Mouse (Mus musculus) central nervous system, embryonic 14 days (tissue): ENCODE results near the gene Apoc4. TPM values are rescaled to one million over a fixed set of nuclear protein-coding genes. Genes with fewer than 3 reads are reported as not detected.

ENCODE experiments used
- polyA plus RNA-seq: library from polyadenylated mRNA; depleted of rRNA; stranded (reverse); fragments of >200 nt; gene quantifications from 2 replicates; pipeline ENCODE4 v1.2.3, GENCODE M21; 2012; rRNA removed

Gene Apoc4
- polyA plus RNA-seq, result not detected in 2 replicates

GRCm38 (mm10) chr7:19681202-19681694, at the start of gene Apoc4, which contains the start of gene Gm44805:
TSS of gene Apoc4 (minus strand) at chr7:19681479.
TSS of gene Gm44805 (minus strand) at chr7:19681423.

GRCm38 (mm10) chr7:19715239-19716054, 34.2 kb upstream of the Apoc4 start, which contains the start of gene Tomm40:
TSS of gene Tomm40 (minus strand) at chr7:19715438.

DNA sequence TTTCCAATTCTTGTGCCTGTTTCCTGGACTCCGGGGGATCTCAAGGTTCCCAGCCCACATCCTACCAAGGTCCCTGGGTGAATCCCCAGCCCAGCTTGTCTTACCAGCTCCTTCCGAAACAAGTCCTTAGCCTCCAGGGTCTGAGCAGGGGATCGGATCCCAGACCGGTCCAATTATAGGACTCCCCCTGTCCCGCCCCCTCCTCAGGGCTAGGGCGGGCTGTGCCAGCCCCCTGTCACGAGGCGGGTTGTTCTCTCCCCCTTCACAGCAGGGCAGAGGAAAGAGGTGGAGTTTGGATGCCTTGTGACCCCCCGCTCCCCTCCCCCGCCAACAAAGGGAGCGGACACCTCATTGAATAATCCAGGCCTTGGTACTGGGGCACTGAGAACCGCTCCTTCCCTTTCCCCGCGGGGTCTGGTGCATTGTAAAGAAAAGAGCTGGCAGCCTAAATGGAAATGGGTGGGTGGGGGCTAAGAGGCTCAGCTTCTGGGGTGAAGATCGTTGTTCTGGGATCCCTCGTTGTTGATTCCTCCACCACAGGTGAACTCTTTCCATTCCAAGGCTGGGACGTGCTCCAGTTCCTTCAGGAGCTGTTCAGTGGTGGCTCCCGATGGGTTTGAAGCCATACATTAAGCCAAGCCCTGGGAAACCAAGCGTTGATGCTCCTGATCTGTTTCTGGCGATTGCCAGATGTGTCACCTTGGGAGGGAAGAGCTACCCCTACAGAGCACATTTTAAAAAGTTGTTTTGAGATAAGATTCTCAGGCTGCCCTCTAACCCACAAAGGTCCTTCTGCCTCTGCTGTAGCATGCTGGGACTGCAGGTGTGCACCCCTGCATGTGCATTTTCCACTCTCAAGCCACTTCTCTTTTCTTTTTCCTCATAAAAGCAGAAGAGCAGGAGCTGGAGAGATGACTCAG, 17.9 kb upstream of the Apoc4 start, which contains the start of gene Apoe:
Apoe (minus strand) TSS at position 282 of the 920 bp plus-strand sequence.

DNA sequence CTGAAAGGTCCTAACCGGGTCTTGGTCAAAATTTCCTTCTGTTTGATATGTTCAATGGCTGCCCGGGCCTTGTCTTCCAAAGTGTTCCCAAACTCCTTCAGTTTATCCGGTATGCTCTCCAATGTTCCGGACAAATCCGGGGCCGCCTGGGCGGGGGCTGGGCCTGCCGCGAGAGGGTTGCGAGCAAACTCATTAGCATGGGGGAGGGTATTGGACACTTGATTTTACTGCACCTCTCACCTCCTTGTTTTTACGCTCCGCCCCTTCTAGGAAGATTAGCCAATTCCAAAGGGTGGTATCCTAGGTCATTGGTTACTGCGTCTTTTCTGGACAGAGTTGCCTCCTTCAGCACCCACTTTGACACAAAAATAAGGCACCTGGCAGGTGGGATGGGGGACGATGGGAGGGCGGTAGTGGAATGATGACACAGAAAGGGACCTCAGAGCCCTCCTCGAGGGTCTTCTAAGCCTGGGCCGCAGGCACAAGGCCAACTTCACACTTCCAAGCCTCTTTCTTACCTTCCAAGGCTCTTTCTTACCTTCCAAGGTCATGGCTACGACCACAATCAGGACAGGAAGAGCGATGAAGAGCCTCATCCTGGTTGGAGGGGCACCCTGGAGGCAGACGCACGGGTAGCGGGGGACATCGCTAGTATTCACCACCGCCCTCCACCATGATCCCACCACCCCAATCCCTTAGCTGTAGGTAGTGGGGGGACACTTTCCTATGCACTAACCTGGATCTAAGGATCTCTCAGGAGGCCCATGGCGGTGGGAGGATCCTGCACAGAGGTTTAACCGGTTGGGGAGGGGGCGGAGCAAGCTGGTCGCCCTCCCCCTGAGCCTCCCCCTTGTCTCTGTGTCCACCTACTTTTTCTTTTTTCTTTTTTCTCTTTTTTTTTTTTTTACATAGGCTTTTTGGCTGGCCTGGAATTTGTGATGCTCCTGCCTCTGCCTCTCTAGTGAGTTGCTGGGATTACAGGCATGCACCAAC, 10.9 kb upstream of the Apoc4 start, which contains the start of gene Apoc1:
Apoc1 (minus strand) TSS at position 788 of the 993 bp plus-strand sequence.

GRCm38 (mm10) chr7:19677872-19678271, 3.4 kb downstream of the Apoc4 start, which contains the start of gene Apoc2:
TSS of gene Apoc2 (minus strand) at chr7:19677941.

DNA sequence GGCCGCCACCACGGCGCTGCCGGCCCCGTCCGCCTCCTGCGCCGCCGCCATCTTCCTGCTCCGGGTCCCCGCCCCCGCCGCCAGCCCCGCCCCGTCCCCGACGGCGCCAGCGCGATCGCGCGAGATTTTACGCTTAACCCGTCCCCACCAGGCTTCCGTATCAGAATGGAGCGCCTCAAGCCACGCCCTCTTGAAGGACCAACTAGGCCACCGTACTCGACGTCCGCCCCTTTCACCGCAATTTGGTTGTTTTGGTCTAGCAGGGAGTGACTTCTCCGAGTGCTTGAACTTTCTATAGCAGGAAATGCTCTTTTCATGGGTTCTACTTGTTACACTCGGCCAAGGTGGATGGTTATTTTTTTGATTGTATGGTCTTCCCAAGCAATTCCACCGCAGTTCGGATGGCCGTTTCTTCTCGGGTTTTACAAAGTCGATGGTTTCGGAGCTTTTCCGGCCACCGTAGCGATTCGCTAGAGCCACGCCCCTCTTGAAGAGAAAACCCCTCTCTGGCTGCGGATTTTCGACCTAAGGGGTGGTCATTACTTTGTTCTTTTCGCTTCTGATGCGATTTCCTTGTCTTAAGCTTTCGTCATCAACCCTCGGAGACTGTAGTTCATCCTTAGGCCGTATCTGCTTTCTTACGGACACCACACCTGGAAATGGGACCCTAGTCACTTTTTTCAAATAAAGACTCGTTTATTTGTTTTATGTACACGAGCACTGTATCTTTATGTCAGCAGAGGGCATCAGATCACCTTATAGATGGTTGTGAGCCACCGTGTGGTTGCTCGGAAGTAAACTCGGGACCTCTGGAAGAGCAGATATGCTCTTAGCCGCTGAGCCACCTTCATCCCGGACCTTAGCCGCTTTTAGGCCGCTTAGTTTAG, 16.1 kb downstream of the Apoc4 start, which contains the start of gene Clptm1:
Clptm1 (minus strand) TSS at position 79 of the 887 bp plus-strand sequence.

GRCm38 (mm10) chr7:19629361-19629734, 51.9 kb downstream of the Apoc4 start, which contains the start of gene Relb:
TSS of gene Relb (minus strand) at chr7:19629438.

Other genes with a start within 250 kb of the Apoc4 start
- 51.1 and 55.1 TPM in 2 replicates for gene Mark4, start 222.7 kb downstream of the Apoc4 start, polyA plus RNA-seq
- gene Exoc3l2, start 218.1 kb downstream of the Apoc4 start, polyA plus RNA-seq, result 0.85 and 1.6 TPM in 2 replicates
- 9.1 and 10.5 TPM in 2 replicates for gene Bloc1s3, start 173.1 kb downstream of the Apoc4 start, polyA plus RNA-seq
- 34.1 and 35.1 TPM in 2 replicates for gene Trappc6a, start 173.1 kb downstream of the Apoc4 start, polyA plus RNA-seq
- 0.33 and 0.34 TPM in 2 replicates for gene Nkpd1, start 163.6 kb downstream of the Apoc4 start, polyA plus RNA-seq
- gene Ppp1r37, start 118.4 kb downstream of the Apoc4 start, polyA plus RNA-seq, result 96.0 and 96.5 TPM in 2 replicates
- 0.96 and 1.3 TPM in 2 replicates for gene Zfp296, start 104.2 kb downstream of the Apoc4 start, polyA plus RNA-seq
- 63.7 and 64.1 TPM in 2 replicates for gene Gemin7, start 103.9 kb downstream of the Apoc4 start, polyA plus RNA-seq
- gene Clasrp, start 77.0 kb downstream of the Apoc4 start, polyA plus RNA-seq, result 169 and 179 TPM in 2 replicates
- gene Relb, start 52.0 kb downstream of the Apoc4 start, polyA plus RNA-seq, result 4.5 and 8.3 TPM in 2 replicates
- 81.5 and 83.9 TPM in 2 replicates for gene Clptm1, start 16.4 kb downstream of the Apoc4 start, polyA plus RNA-seq
- 0.18 and 0.39 TPM in 2 replicates for gene Apoc2, start 3.5 kb downstream of the Apoc4 start, polyA plus RNA-seq
- not detected in 2 replicates for gene Gm44805, start 56 bp downstream of the Apoc4 start, polyA plus RNA-seq
- gene Apoc1, start 11.2 kb upstream of the Apoc4 start, polyA plus RNA-seq, result 1.4 and 1.9 TPM in 2 replicates
- gene Apoe, start 17.7 kb upstream of the Apoc4 start, polyA plus RNA-seq, result 310 and 317 TPM in 2 replicates
- gene Tomm40, start 34.0 kb upstream of the Apoc4 start, polyA plus RNA-seq, result 100.0 and 101 TPM in 2 replicates
- gene Nectin2, start 69.0 kb upstream of the Apoc4 start, polyA plus RNA-seq, result 36.1 and 40.6 TPM in 2 replicates
- 9.6 and 26.2 TPM in 2 replicates for gene Bcam, start 89.5 kb upstream of the Apoc4 start, polyA plus RNA-seq
- gene Cblc, start 115.3 kb upstream of the Apoc4 start, polyA plus RNA-seq, result 0.16 and 0.75 TPM in 2 replicates
- 0.91 and 2.3 TPM in 2 replicates for gene Bcl3, start 141.3 kb upstream of the Apoc4 start, polyA plus RNA-seq
- 10.0 and 11.8 TPM in 2 replicates for gene Gm19345, start 170.5 kb upstream of the Apoc4 start, polyA plus RNA-seq
- gene Ceacam16, start 179.8 kb upstream of the Apoc4 start, polyA plus RNA-seq, result 0.04 TPM in 1 of 2 replicates, not detected in the other
- 0.10 TPM in 1 of 2 replicates, not detected in the other for gene Ceacam19, start 206.5 kb upstream of the Apoc4 start, polyA plus RNA-seq
- gene Pvr, start 239.7 kb upstream of the Apoc4 start, polyA plus RNA-seq, result 8.5 and 11.6 TPM in 2 replicates